Mouse (Mus musculus) megakaryocyte, embryonic 14.5 days (primary cell): ENCODE measurements around the gene Lmo3.

Source experiments
- FLI1 ChIP-seq: IDR thresholded peaks from 2 replicates; pipeline ENCODE4 v1.6.1; 2012; ENCODE audit warnings: low read length, inconsistent platforms, mixed read lengths
- GATA1 ChIP-seq: IDR thresholded peaks from 3 replicates; pipeline ENCODE4 v1.6.1; 2012; ENCODE audit warnings: mixed read lengths, low read length, inconsistent platforms, borderline replicate concordance

- TF ChIP-seq GATA1 (no peak), FLI1 (no peak)
Measured at GRCm38 (mm10) chr6:138391085-138391484, 190.7 kb downstream of the Lmo3 start.
